Mouse (Mus musculus) spleen, postnatal 10 days (tissue): Measurements from ENCODE around the gene Gm45021.

Source experiments
- DNase-seq, 2 experiments: peaks; one replicate each; pipeline ENCODE4 v3.0.0; 2021 to 2022; ENCODE audit warnings: low spot score in 2 of 2

Gene Gm45021

GRCm38 (mm10) chr6:48572572-48573061 lies 16.8 kb upstream of the Gm45021 start, which contains the start of gene Rarres2:
Gene Rarres2, minus strand, starts transcription at chr6:48572789.
- DNase-seq = no peak

- no peak for DNase-seq
Observed at GRCm38 (mm10) chr6:48573280-48573679, 16.1 kb upstream of the Gm45021 start.

- DNase-seq = no peak
Observed at GRCm38 (mm10) chr6:48573981-48574380, 15.4 kb upstream of the Gm45021 start.

GRCm38 (mm10) chr6:48578736-48579135 lies 10.7 kb upstream of the Gm45021 start:
- DNase-seq = no peak

GRCm38 (mm10) chr6:48579215-48579648 lies 10.2 kb upstream of the Gm45021 start:
- DNase-seq = no peak

- no peak for DNase-seq
Observed at GRCm38 (mm10) chr6:48581257-48581656, 8.2 kb upstream of the Gm45021 start.

- DNase-seq = no peak
Observed at GRCm38 (mm10) chr6:48582037-48582436, 7.4 kb upstream of the Gm45021 start.

- DNase-seq = no peak
Observed at GRCm38 (mm10) chr6:48591221-48591845, 1.9 kb downstream of the Gm45021 start.

GRCm38 (mm10) chr6:48591871-48592270 lies 2.5 kb downstream of the Gm45021 start:
- no peak for DNase-seq

GRCm38 (mm10) chr6:48593158-48594042 lies 4.0 kb downstream of the Gm45021 start, which contains the start of the genes Repin1 and Gm44965:
Gene Repin1, plus strand, starts transcription at chr6:48593883.
Gene Gm44965, plus strand, starts transcription at chr6:48593941.
- peak; percentile 47 to 78 for DNase-seq

GRCm38 (mm10) chr6:48594043-48594738 lies 4.8 kb downstream of the Gm45021 start:
- peak in 1 of 2 experiments; percentile 12 for DNase-seq

- no peak for DNase-seq
Observed at GRCm38 (mm10) chr6:48595278-48595677, 5.9 kb downstream of the Gm45021 start.

- peak in 1 of 2 experiments; percentile 15 for DNase-seq
Observed at GRCm38 (mm10) chr6:48596545-48597232, 7.3 kb downstream of the Gm45021 start.

GRCm38 (mm10) chr6:48597233-48597625 lies 7.8 kb downstream of the Gm45021 start:
- DNase-seq = no peak

- no peak for DNase-seq
Observed at GRCm38 (mm10) chr6:48600594-48600993, 11.2 kb downstream of the Gm45021 start.

GRCm38 (mm10) chr6:48601271-48602079 lies 12.1 kb downstream of the Gm45021 start, which contains the start of gene Zfp775:
Gene Zfp775, plus strand, starts transcription at chr6:48602063.
- DNase-seq = peak; percentile 81 to 92

GRCm38 (mm10) chr6:48602080-48602741 lies 12.8 kb downstream of the Gm45021 start:
- no peak for DNase-seq

- DNase-seq = no peak
Observed at GRCm38 (mm10) chr6:48608124-48608523, 18.7 kb downstream of the Gm45021 start.

- DNase-seq = no peak
Observed at GRCm38 (mm10) chr6:48609512-48609911, 20.1 kb downstream of the Gm45021 start.

- no peak for DNase-seq
Observed at GRCm38 (mm10) chr6:48610657-48611056, 21.2 kb downstream of the Gm45021 start.
